Mouse (Mus musculus) kidney, postnatal 4 days (tissue): ENCODE measurements at regions not wholly inside any gene's neighbourhood (a gene's known extent, or its start where the extent isn't known, plus 50 kb on each side); places are given as distances from the start of the nearest gene placed in this dataset.
A peak's percentile ranks its signal among the peaks of the same experiment; 100 is the strongest.

Source experiments
- DNase-seq, 2 experiments: peaks; one replicate each; pipeline ENCODE4 v3.0.0; 2021; ENCODE audit warnings: mixed read lengths in 2 of 2

DNA sequence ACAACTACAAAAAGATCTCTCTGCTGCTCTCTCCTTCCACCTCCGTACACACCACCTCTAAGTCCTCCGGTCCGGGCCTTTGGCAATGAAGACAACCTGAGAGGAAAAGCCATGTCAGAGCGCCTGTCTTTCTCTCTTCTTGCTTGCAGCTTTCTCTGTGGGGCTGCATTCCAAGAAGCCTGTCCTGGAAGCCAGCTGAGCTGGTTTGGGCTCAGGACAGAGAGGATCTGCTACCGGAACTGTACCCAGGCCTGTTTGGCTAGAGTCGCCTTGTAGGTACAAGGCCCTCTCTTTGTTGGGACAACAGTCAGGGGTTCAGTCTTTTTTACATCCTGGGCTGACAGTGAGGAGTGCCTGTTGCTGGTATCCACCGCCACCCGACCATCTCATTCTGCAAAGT is 321.4 kb downstream of the Med13l start:
- no peak for DNase-seq

DNA sequence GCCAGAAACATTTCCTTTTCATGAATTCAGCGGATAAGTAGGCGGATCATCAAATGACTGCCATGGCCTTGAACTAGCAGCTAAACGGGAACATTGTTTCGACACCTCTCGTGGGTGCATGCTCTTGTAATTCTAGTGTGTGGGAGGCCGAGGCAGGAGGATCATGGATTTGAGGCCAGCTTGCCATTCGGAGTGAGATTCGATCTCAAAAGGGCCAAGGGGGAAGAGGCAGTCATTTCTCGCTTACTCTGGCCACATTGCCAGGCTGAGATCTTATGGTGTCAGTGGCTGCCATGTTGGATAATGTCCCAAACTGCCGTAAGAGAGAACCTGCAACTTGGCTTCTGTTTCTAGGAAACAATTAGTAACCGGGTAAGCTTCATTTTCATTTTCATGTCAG is 327.7 kb downstream of the Med13l start:
- no peak for DNase-seq

DNA sequence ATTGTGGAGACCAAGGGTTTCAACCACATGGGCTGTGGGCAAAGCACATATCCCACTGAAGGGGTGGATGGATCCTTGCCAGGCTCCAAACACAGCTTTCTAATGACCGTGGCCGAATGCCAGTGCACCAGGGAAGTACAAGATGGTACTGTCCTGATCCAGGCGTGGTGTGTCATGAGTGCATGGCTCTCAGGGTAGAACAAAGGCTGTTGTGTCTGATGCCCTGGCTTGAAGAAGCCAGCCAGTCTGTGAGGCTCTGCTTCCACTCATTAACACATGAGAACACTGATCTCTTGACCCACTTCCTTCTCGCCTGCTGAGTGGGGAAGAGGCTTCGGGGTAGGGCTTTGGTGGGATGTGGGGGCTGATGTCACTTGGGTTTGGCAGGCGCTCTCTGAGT is 330.7 kb downstream of the Med13l start:
- DNase-seq: no peak

DNA sequence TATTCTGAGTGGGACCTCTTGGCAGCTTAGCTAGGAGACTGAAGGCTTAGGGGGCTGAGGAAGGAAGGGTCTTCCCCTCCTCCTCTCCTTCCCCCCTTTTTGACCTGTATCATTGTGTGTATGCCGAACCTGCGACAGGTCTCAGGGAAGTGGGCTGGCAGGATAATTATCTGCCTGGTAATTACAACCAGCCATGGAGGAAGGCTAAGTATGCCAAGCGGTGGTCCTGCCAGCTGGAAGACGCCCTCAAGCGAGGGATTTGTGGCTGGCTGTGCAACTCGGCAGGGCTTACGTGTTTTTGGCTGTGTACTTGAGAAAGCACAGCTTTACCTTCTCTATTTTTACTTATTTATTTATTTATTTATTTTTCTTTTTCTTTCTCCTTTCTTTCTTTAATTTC is 347.7 kb downstream of the Med13l start:
- DNase-seq: no peak

DNA sequence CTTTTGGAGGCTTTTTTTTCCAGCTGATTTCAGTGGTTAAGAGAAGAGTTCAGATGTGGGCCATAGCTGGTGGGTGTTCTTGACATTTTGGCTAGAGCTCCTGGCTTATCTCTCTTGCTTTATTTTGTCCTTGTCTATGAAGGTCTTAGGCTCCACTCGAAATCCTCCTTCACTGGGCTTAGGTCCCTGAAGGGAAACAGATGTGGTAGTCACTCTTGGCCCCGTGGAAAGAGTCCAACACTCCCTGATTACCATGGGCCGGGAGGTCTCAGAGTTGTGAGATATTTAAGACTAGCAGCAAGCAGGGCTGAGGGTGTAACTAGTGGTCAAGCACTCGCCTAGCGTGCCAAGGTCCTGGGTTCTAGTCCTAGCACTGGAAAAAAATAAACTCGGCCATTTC is 349.3 kb downstream of the Med13l start:
- peak; percentile 23 to 45 for DNase-seq

DNA sequence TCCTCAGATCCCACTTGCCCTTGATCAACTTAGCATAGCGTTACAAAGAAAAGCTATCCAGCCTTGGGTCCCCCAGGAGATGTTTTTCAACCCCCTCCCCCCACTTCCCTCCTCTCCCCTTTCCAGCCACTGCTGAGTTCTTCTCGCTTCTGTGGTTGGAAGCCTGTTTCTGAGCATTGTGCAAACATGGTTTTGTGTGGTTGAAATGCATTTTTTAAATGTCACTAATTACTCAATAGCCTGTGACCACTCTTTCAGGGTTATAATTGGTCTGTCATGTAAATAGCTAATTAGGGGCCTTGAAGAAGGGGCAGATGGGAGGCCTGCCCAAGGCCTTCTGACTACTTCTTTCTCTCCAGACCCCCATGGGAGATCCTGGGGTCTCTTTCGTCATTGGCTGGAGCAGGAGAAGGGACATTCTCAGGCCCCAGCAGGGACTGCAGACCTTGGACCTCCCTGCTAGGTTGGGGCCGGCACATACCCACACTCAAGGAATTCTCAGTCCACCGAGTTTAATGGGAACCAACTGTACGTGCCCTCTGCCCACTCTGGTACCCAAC is 353.8 kb downstream of the Med13l start:
- DNase-seq: peak in 1 of 2 experiments; percentile 34

DNA sequence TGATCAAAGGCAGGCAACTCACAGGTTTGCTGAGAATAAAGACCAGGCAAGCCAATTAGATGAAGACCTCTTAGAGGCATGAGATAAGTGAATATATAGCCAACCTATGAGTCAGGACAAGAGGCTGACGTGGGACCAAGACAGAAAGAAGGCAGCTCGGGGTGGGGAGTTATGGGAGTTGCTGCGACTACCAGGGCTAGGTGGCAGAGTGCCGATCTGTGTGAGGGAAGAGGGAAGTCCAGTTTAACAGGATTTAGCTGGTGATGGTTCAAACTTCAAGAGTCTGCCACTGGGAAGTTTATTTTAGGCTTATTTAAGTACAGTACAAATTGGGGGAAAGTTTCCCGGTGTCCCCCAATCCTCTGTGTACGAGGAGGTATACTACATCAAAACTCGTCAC is 362.9 kb downstream of the Med13l start:
- DNase-seq: no peak

DNA sequence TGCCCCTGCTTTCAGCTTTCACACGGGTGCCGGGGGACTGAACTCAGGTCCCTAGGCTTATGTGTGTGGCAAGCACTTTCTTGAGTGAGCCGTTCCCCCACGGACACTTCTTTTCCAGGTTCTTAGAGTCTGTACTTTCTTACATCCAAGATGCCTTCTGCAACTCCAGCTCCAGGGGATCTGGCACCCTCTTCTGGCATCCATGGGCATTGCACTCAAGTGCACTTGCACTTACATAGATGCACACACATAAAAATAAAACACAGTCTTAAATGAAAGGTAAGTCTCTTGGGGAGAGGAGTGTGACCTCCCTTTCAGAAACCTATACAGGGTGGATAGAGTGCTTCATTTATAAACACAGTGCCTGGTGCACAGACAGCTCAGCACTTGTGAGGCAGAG is 368.6 kb downstream of the Med13l start:
- peak; percentile 15 to 24 for DNase-seq

DNA sequence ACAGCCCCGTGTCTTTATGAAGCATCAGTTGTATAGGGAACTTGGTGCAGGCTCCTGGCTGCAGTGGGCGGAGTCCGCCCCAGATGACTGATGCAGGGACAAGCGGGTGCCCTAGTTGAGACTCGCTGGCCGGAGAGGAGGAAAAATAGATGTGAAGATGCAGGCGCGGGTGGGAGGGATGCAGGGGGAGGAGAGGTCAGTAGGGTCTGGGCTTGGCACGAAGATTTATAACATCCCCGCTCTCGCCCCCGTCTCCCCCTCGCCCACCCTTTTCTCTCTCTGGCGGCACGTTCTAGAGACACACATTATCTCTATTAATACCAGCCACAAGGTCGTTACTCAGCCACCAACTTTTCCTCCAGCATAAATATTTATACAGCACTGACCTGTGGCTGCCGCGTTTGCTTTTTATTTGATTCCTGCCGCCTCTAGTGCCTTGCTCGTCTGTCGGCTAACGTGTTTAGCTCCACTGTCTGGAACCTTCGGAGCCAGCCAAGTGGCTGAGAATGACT is 369.6 kb downstream of the Med13l start:
- peak; percentile 23 to 48 for DNase-seq

DNA sequence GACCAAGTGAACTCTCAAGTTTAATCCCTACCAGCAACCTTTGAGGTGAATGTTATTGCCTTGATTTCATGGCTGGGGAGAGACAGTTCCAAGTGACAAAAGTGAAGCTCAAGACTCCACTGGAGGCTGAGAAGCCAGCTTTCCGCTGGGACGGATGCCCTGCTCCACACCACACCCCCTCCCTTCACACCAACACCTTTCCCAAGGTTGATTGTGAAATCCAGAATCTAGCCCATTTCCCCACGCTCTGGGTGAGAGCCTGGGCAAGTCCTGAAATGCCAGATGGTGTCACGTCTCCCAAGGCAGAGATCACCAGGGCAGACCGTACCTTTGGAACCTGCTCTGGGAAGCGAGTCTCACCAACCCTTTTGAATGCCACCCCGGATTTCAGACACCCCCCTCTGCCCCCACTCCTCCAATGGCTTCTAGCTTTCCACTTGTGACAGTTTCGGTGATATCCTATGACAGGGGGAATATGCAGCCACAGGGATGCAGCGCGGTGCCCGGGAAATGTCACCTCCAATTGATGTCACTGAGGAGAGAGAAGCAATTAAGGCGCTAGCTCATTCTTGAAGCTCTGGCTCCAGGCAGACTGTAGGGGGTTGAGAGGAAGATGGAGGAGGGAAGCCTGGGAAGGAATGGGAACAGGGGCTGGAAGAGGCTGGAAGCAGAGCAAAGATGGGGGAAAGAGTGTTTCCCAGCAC is 379.0 kb downstream of the Med13l start:
- DNase-seq: no peak

DNA sequence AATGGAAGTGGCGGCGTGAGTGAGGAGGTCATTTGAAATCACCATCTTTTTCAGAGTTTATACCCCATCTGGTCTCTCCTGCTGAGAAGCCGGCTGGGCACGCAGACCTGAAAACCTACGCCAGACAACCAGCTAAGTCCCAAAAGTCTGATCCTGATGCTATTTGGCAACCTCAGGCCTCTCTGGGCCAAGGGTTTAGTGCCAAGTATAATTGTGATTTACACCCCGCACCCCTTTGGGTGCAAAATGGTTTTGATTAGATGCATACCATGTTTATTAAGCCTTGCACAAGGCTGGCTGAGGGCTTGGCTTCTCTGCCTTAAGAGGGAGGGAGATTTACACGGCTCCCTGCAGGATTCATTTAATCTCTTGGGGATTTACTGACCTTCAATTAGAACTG is 383.8 kb downstream of the Med13l start:
- no peak for DNase-seq

DNA sequence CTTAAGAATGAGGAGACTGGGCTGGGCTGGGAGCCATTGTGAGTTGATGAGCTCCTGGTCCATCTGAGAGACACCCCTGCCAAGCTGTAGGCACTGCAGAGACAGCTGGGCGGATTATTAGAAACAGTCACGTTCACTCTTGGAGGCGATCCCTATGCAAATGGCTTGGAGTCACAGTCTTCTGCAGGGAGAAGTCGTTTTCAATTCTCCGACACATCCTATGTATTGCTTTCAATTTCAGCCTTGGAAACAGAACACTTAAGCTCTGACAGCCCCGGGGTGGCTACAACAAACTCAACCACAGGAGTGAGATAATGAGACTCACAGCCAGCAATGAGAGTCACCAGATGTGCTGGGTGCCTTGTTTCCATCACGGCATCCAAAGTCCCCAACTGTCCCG is 385.6 kb downstream of the Med13l start:
- no peak for DNase-seq

DNA sequence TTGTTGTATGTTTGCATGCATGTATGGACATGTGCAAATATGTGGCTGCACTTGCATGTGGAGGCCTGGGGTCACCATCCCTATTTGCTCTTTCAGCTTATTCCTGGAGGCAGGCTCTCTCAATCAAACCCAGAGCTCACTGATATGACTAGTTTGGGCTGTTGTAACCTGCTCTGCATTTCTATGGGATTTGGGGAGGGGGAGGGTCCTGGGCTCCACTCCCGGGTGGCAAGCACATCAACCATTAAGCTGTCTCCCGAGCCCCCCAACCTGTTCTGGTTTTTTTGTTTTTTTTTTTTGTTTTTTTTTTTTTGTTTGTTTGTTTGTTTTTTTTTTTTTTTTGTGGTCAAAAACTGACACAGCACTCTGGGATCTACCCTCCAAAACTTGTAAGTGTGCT is 386.5 kb downstream of the Med13l start:
- DNase-seq: no peak

DNA sequence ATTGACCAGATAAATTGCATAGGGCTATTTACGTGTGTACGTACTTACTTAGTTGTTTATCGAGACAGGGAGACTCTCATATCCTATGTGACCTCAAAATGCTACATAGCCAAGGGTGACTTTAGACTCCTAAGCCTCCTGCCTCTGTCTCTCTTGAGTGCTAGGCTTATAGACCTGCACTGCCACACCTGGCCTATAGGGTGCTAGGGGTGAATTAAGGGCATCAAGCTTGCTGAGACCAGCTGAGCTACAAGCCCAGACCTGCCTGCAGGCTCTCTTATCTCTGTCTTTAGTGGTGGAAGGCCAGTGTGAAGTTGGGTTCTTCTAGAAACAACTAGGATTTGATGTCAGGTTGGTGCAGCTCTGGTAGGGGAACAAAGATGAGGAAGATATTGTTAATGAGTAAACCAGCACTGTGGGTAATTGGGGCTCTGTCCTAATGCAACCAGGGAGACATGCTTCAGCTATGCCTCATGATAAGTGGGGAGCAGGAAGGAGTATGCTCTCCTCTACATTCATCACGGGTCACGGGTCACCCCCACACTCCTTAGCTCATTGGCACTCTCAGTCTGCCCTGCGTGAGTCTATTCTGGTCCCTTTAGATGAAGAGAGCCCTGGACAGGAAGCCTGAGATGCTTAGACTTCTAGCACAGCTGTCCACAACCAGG is 387.8 kb downstream of the Med13l start:
- no peak for DNase-seq

DNA sequence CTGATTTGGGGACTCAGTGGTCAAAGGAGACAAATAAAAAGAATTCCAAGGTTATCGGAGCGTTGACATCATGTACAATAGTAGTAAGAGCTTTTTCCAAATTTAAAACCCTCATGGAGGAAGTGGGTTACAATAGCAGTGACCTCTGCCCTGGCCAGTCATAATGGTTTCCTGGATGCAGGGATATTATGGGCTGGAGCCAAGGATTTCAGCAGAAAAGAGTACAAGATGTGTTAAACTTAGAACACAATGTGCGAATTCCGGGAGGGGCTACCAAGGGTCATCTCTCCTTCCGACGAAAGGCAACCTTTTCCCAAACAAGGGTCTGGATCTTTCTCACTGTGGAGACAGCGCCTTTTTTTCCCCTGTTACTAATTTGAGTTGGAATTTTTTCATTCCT is 390.6 kb downstream of the Med13l start:
- peak; percentile 63 to 73 for DNase-seq

DNA sequence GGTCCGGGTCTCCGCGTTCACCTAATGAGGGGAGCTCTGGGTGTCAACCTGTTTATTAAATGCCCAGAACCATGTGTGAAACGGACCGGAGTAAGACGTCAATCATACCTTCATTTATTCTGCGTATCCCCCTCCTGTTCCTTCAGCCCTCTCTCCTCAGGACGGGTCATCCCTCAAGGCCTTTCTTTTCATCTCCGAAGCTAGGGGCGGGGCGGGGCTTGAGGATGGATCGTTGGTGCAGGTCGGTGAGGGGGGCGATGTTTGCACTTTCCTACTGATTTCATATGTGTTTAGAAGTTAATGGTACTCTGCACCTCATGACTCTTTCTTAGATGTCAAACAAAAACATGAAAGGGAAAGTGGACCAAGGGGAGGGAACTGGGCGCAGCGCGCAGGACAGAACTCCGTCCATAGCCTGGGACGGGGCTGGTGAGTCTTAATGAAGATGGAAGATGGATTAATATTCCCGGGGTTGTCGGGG is 400.1 kb downstream of the Med13l start:
- DNase-seq: peak; percentile 44 to 60

DNA sequence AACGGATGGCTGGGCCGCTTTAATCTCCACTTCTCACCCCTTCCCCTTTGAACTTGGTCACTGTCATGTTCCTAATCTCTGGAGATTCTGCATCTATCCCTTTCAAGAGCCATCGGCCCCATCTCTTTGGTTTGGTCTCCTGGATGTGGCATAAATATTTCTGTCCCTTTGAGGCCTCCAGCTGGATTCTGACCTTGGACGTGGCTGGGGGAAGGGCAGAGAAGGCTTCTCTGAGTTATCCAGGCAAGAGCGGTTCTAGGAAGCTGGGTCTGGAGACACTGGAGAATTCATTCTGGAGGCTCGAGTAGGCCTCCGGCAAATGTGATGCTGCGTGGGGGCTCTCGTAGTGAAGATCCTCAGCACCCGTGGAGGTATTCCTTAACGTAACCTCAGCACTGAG is 400.6 kb downstream of the Med13l start:
- peak; percentile 67 to 76 for DNase-seq

DNA sequence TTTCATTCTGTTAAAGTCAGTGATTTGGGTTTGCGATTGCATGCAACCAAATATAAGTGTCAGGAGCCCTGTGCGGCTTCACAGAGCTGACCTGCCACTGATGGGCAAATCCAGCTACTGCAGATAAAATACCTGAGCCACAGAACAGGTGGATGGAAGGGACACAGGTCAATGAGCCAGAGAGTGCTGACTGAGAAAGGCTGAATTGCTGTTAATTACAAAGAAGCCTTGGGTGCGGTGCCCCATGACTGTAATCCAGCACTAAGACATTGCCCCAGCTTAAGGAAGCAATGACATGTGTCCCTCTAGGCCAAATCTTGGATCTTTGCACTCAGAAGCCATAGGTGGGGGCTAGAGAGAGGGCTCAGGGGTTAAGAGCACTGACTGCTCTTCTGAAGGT is 401.7 kb downstream of the Med13l start:
- no peak for DNase-seq

DNA sequence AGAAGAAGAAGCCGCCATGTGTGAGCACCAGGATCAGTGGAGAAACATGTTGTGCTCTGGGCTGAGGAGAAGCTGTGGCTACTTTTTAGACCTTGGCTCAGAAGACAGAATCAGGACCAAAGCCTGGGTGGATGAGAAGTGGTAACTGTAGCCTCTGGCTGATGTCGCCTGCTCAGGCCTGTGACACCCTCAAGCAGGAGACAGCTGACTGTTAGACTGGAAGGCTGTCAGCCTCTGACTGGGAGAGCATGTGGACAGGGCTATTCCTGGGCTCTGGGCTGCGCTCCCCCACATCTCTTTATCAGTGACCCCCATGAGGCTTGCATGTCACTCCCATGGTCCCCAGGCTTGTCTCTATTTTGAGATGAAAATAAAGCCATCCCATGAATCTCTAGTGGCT is 402.5 kb downstream of the Med13l start:
- DNase-seq: no peak

DNA sequence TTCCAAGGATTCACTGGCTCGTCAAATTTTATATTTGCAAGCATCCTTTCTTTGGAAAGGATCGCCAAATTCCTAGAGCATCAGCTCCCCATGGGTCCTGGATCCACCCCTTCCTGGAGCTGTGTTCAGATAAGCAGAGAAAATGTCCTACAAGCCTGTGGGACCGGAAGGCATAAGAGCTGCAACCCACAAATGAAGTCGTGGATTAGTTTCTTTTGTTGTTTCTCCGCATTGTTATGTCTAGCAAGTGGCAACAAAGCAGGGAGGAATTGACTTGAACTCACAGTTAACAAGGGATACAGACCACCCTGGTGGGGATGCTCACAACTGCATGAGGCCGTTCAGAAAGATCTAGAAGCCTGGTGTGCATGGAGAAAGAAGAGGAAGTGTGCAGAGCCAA is 406.4 kb downstream of the Med13l start:
- DNase-seq: no peak

DNA sequence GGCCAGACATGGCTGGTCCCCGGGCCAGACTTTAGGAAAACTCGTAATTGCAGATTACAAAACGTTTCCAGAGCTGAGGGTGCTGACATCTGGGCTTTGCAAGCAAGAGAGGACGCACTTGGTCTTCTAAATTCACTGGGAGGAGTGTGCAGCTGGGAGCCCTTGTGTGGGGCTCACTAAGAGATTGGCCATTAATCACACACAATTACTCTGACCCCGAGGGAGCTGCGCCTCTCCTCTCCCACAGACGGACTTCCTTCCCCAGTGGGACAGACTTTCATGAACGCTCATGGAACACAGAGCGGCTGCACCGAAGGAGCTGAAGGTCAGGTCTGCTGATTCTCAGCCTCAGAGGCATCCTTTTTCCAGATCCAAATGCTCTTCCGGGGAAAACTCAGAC is 407.2 kb downstream of the Med13l start:
- peak; percentile 39 to 57 for DNase-seq

DNA sequence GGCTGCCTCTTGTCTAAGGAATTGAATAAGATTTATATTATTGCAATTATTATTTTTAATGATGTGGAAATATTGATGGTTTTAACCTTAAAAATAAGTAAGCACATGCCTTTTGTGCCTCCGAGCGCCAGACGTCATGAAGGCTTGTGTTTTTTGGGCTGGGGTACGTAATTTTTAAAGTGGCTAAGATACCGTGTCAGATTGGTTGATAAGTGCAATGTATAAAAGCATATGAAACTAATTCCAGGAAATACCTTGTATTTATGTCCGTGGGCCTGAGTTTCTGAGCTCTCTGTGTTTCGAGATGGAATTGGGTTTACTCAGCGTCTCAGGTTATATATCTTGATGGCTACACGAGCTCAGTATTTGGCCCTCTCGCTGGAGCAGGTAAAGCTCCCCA is 414.7 kb downstream of the Med13l start:
- no peak for DNase-seq

DNA sequence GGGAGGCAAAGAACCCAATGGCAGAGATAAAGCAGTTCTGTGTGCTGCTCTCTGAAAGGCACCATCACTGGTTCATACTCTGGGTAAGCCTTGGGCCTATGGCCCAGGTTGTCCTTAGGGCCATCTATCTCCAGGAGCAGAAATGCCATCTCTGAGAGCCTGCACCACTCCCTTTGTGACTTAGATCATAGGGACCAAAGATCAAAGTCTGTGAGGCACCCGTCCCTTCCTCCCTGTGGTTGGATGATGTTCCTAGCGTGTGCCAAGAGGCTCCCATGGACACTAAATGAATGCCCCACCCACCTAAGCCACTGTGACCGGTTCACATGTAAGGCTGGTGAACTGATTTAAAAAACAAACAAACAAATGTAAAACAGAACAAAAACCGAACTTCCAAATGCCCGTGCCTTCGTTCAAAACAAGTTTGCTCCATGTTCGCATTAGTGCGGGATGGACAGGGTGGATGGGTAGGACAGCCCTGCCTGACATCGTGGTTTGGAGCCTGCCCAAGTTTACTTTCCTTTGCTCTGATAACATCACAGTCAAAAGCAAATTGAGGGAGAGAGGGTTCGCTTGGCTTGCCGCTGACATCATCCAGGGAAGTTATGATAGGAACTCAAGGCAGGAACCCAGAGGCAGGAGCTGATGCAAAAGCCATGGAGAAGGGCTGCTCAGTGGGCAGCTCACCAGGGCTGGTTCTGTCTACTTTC is 418.6 kb downstream of the Med13l start:
- no peak for DNase-seq
